Mouse (Mus musculus) myocyte (in vitro differentiated cells): ENCODE measurements around the gene Tshr. TPM values are rescaled to one million over a fixed set of nuclear protein-coding genes. Genes with fewer than 3 reads are reported as not detected.

Experiments used
- H3K27me3 ChIP-seq: one replicate; pipeline ENCODE4 v1.6.1; 2011; ENCODE audit not compliant: control insufficient read depth, insufficient read depth, insufficient read length
- H3K36me3 ChIP-seq: one replicate; pipeline ENCODE4 v1.6.1; 2011; ENCODE audit not compliant: control insufficient read depth, insufficient read depth
- H3K4me2 ChIP-seq: one replicate; pipeline ENCODE4 v1.6.1; 2011; ENCODE audit warnings: low read depth, control low read depth
- H3K4me3 ChIP-seq: one replicate; pipeline ENCODE4 v1.5.1; 2011; ENCODE audit warnings: mild to moderate bottlenecking, control low read depth, moderate library complexity
- H3K79me2 ChIP-seq: one replicate; pipeline ENCODE4 v1.6.1; 2011; ENCODE audit not compliant: control insufficient read depth, insufficient read depth
- H3ac ChIP-seq: one replicate; pipeline ENCODE4 v1.6.1; 2011; ENCODE audit not compliant: control insufficient read depth, insufficient read length
- CEBPB ChIP-seq: IDR thresholded peaks from 2 replicates; pipeline ENCODE4 v1.6.1; 2011; ENCODE audit warnings: mild to moderate bottlenecking, moderate library complexity; ENCODE audit not compliant: poor library complexity, insufficient read depth, severe bottlenecking
- E2F4 ChIP-seq: IDR thresholded peaks from one replicate; pipeline ENCODE4 v1.6.1; 2011; ENCODE audit warnings: mild to moderate bottlenecking, control low read depth, moderate library complexity; ENCODE audit not compliant: insufficient read depth
- MAX ChIP-seq: IDR thresholded peaks from one replicate; pipeline ENCODE4 v1.6.1; 2011; ENCODE audit warnings: low read depth, mild to moderate bottlenecking, control low read depth
- MYOD1 ChIP-seq, 3 experiments: IDR thresholded peaks; one replicate each; pipeline ENCODE4 v1.6.1; 2011; ENCODE audit warnings: control low read depth in 2 of 3, low read depth in 2 of 3, mild to moderate bottlenecking in 2 of 3, moderate library complexity in 1 of 3; ENCODE audit not compliant: insufficient read length in 2 of 3, control insufficient read depth in 1 of 3
- MYOG ChIP-seq, 3 experiments: IDR thresholded peaks; one replicate each; pipeline ENCODE4 v1.6.1; 2011; ENCODE audit warnings: control low read depth in 2 of 3, low read depth in 2 of 3, mild to moderate bottlenecking in 2 of 3; ENCODE audit not compliant: insufficient read length in 2 of 3, control insufficient read depth in 1 of 3, insufficient read depth in 1 of 3
- POLR2A ChIP-seq: IDR thresholded peaks from one replicate; pipeline ENCODE4 v1.6.1; 2011; ENCODE audit warnings: low read depth, mild to moderate bottlenecking, control low read depth, moderate library complexity; ENCODE audit not compliant: insufficient read length
- POLR2AphosphoS2 ChIP-seq: IDR thresholded peaks from one replicate; pipeline ENCODE4 v1.6.1; 2011; ENCODE audit warnings: low read depth, control low read depth; ENCODE audit not compliant: insufficient read length
- REST ChIP-seq: IDR thresholded peaks from one replicate; pipeline ENCODE4 v1.6.1; 2011; ENCODE audit warnings: mild to moderate bottlenecking, control low read depth, moderate library complexity; ENCODE audit not compliant: insufficient read depth, insufficient read length
- SRF ChIP-seq: IDR thresholded peaks from one replicate; pipeline ENCODE4 v1.6.1; 2011; ENCODE audit warnings: low read depth; ENCODE audit not compliant: control insufficient read depth, insufficient read length
- TCF12 ChIP-seq: IDR thresholded peaks from one replicate; pipeline ENCODE4 v1.6.1; 2011; ENCODE audit warnings: mild to moderate bottlenecking, control low read depth; ENCODE audit not compliant: poor library complexity, insufficient read depth, severe bottlenecking
- TCF3 ChIP-seq: IDR thresholded peaks from one replicate; pipeline ENCODE4 v1.6.1; 2011; ENCODE audit warnings: low read depth, control low read depth; ENCODE audit not compliant: insufficient read length
- USF1 ChIP-seq: IDR thresholded peaks from one replicate; pipeline ENCODE4 v1.6.1; 2011; ENCODE audit warnings: low read depth, mild to moderate bottlenecking, control low read depth, moderate library complexity
- polyA plus RNA-seq: library from polyadenylated mRNA; unstranded; fragments of >200 nt; fragmentation: generic; extraction: Trizol; gene quantifications from one replicate; pipeline ENCODE4 v1.2.1, GENCODE M21; 2012; ENCODE audit warnings: missing spikeins

Gene Tshr
- polyA plus RNA-seq, 1 experiment = not detected

GRCm38 (mm10) chr12:91589847-91590690 is 205.7 kb downstream of the Tshr start, which contains the start of gene Gtf2a1:
TSS of gene Gtf2a1 (minus strand) at chr12:91590487.
- Histone ChIP-seq H3ac (peak within 1 kb of the TSS; percentile 86), H3K4me3 (peak within 1 kb of the TSS; percentile 53), H3K27me3 (no peaks in the 10 kb centered on the region), H3K4me2 (peak within 1 kb of the TSS; percentile 99), H3K79me2 (peaks cover 17% of the 10 kb centered on the region), H3K36me3 (peaks cover 9% of the 10 kb centered on the region)
- TF ChIP-seq MAX (no peak), REST (peak; percentile 9), MYOG (IDR thresholded peaks at IDR 0.05; ENCODE audit: control insufficient read depth in 1 of 3, insufficient read depth in 1 of 3, insufficient read length in 2 of 3, low read depth in 2 of 3) (no peak), POLR2AphosphoS2 (peak; percentile 97), SRF (no peak), USF1 (peak; percentile 77), POLR2A (peak; percentile 88), E2F4 (peak; percentile 66), CEBPB (no peak), TCF12 (no peak), TCF3 (peak; percentile 43), MYOD1 (IDR thresholded peaks at IDR 0.05; ENCODE audit: control insufficient read depth in 1 of 3, insufficient read length in 2 of 3, low read depth in 2 of 3) (peak in 1 of 3 experiments; percentile 46)

DNA sequence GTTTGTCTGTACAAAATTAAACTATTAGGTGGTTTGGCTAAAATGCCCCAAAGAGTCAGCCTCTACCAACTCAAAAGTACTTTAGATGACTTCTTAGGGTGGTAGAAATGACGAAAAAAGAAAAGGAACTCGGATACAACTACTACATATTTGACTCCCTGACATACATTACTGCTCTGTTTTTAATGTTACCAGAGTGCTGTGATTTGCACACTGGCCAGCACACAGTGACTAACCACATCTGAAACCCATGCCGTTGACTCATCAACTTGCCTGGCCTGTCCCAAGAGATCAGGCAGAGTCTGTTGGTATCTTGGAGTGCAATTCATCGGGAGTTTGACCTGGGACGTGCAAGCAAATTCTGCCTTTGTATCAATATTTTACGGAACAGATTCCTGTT is 206.4 kb downstream of the Tshr start:
- Histone ChIP-seq H3K4me3 (peak overlapping the region; percentile 53), H3K79me2 (peaks cover 17% of the 10 kb centered on the region), H3K27me3 (no peaks in the 10 kb centered on the region), H3K4me2 (peak overlapping the region; percentile 99), H3ac (peak overlapping the region; percentile 86), H3K36me3 (peaks cover 8% of the 10 kb centered on the region)
- peak; percentile 37 for TF ChIP-seq POLR2A
- TF ChIP-seq TCF3 = no peak
- no peak for TF ChIP-seq MYOG (IDR thresholded peaks at IDR 0.05; ENCODE audit: control insufficient read depth in 1 of 3, insufficient read depth in 1 of 3, insufficient read length in 2 of 3, low read depth in 2 of 3)
- 0 out of 2 replicates have a peak, but pooled peaks have one; percentile 32 for TF ChIP-seq CEBPB
- no peak for TF ChIP-seq REST
- TF ChIP-seq SRF = no peak
- no peak for TF ChIP-seq POLR2AphosphoS2
- no peak for TF ChIP-seq TCF12
- no peak for TF ChIP-seq MYOD1 (IDR thresholded peaks at IDR 0.05; ENCODE audit: control insufficient read depth in 1 of 3, insufficient read length in 2 of 3, low read depth in 2 of 3)
- TF ChIP-seq MAX = no peak
- TF ChIP-seq USF1 = no peak
- no peak for TF ChIP-seq E2F4

- no peaks in the 10 kb centered on the region for H3K27me3 ChIP-seq
- peak overlapping the region; percentile 99 for H3K4me2 ChIP-seq
- peaks cover 4% of the 10 kb centered on the region for H3K36me3 ChIP-seq
- H3K4me3 ChIP-seq = peak overlapping the region; percentile 53
- TF ChIP-seq POLR2AphosphoS2 (no peak), SRF (no peak), MYOG (IDR thresholded peaks at IDR 0.05; ENCODE audit: control insufficient read depth in 1 of 3, insufficient read depth in 1 of 3, insufficient read length in 2 of 3, low read depth in 2 of 3) (no peak), CEBPB (no peak), REST (no peak), TCF12 (no peak), MAX (no peak), TCF3 (no peak), POLR2A (no peak)
- H3K79me2 ChIP-seq = peaks cover 17% of the 10 kb centered on the region
- no peak overlapping the region for H3ac ChIP-seq
These were observed 206.8 kb downstream of the Tshr start for GRCm38 (mm10) chr12:91591191-91591590.

GRCm38 (mm10) chr12:91592128-91592527 is 207.8 kb downstream of the Tshr start:
- Histone ChIP-seq H3K4me2 (no peak overlapping the region), H3K36me3 (no peaks in the 10 kb centered on the region), H3K79me2 (peaks cover 9% of the 10 kb centered on the region), H3K27me3 (no peaks in the 10 kb centered on the region), H3ac (no peak overlapping the region), H3K4me3 (no peak overlapping the region)
- TF ChIP-seq MYOG (IDR thresholded peaks at IDR 0.05; ENCODE audit: control insufficient read depth in 1 of 3, insufficient read depth in 1 of 3, insufficient read length in 2 of 3, low read depth in 2 of 3) (no peak), TCF3 (no peak), POLR2A (no peak), POLR2AphosphoS2 (no peak), CEBPB (no peak), REST (no peak)

Other genes with a start within 250 kb of the Tshr start
- gene Cep128, start 154 bp upstream of the Tshr start, polyA plus RNA-seq = 2.9 TPM
- gene Gtf2a1, start 205.9 kb downstream of the Tshr start, polyA plus RNA-seq = 5.8 TPM